Mouse (Mus musculus): ENCODE data around the gene Nupr1. TPM values are rescaled to one million over a fixed set of nuclear protein-coding genes. Genes with fewer than 3 reads are reported as not detected.
A peak's percentile ranks its signal among the peaks of the same experiment; 100 is the strongest.

Nupr1 gene
- polyA plus RNA-seq (2015; fragmentation: Nextera tagmentation; extraction: Ambion mirVana): 23.4 and 30.0 TPM in 2 replicates

GRCm38 (mm10) chr7:126630824-126631518, at the start of gene Nupr1:
Nupr1 (minus strand) TSS chr7:126630861.
- Histone ChIP-seq H3K4me1 (no peaks in the 10 kb centered on the region), H3K4me2 (no peak within 1 kb of the TSS), H3K27ac (no peak within 1 kb of the TSS), H3K27me3 (no peaks in the 10 kb centered on the region), H3K9ac (no peak within 1 kb of the TSS), H3K4me3 (no peak within 1 kb of the TSS), H3K36me3 (no peaks in the 10 kb centered on the region), H3K9me3 (no peaks in the 10 kb centered on the region)
- 79% methylated on average over 4 of the region's 4 CpGs for WGBS
- no peak for ATAC-seq (ENCODE audit: borderline replicate concordance, extremely low read depth, low FRiP score, low TSS enrichment)

- no peak for ATAC-seq (ENCODE audit: borderline replicate concordance, extremely low read depth, low FRiP score, low TSS enrichment)
- Histone ChIP-seq H3K27ac (no peak overlapping the region), H3K9me3 (no peaks in the 10 kb centered on the region), H3K27me3 (no peaks in the 10 kb centered on the region), H3K36me3 (no peaks in the 10 kb centered on the region), H3K4me2 (no peak overlapping the region), H3K9ac (no peak overlapping the region), H3K4me1 (peaks cover 4% of the 10 kb centered on the region; the same call in 1 of the 2 replicates), H3K4me3 (no peak overlapping the region)
- WGBS: 84% methylated on average over 5 of the region's 5 CpGs
Measured at GRCm38 (mm10) chr7:126679683-126680082, 49.0 kb upstream of the Nupr1 start.

- WGBS: 48% methylated on average over 8 of the region's 8 CpGs
- Histone ChIP-seq H3K4me1 (peaks cover 4% of the 10 kb centered on the region; the same call in 1 of the 2 replicates), H3K4me3 (no peak overlapping the region), H3K9me3 (no peaks in the 10 kb centered on the region), H3K27ac (no peak overlapping the region), H3K27me3 (no peaks in the 10 kb centered on the region), H3K9ac (no peak overlapping the region), H3K4me2 (no peak overlapping the region), H3K36me3 (no peaks in the 10 kb centered on the region)
- no peak for ATAC-seq (ENCODE audit: borderline replicate concordance, extremely low read depth, low FRiP score, low TSS enrichment)
Measured at GRCm38 (mm10) chr7:126678545-126679341, 48.1 kb upstream of the Nupr1 start.

GRCm38 (mm10) chr7:126676631-126677220, 46.1 kb upstream of the Nupr1 start:
- Histone ChIP-seq H3K4me3 (no peak overlapping the region), H3K9ac (no peak overlapping the region), H3K4me2 (no peak overlapping the region), H3K36me3 (peaks cover 15% of the 10 kb centered on the region; the same call in 1 of the 2 replicates), H3K4me1 (peaks cover 4% of the 10 kb centered on the region; the same call in 1 of the 2 replicates), H3K9me3 (no peaks in the 10 kb centered on the region), H3K27me3 (no peaks in the 10 kb centered on the region), H3K27ac (0 out of 2 replicates have a peak overlapping the region, but pooled peaks have one; percentile 74)
- WGBS: 65% methylated on average over 4 of the region's 4 CpGs
- 0 out of 2 replicates have a peak, but pooled peaks have one; percentile 7 for ATAC-seq (ENCODE audit: borderline replicate concordance, extremely low read depth, low FRiP score, low TSS enrichment)

GRCm38 (mm10) chr7:126676207-126676606, 45.5 kb upstream of the Nupr1 start, which contains the start of gene Sult1a1:
Sult1a1 (minus strand) TSS chr7:126676432.
- no peaks in the 10 kb centered on the region for H3K27me3 ChIP-seq
- H3K9me3 ChIP-seq: no peaks in the 10 kb centered on the region
- no peak within 1 kb of the TSS for H3K9ac ChIP-seq
- H3K4me1 ChIP-seq: peaks cover 4% of the 10 kb centered on the region; the same call in 1 of the 2 replicates
- 62% methylated on average over 1 of the region's 1 CpGs for WGBS
- H3K4me2 ChIP-seq: peak within 1 kb of the TSS; percentile 13; the same call in 1 of the 2 replicates
- H3K36me3 ChIP-seq: peaks cover 20% of the 10 kb centered on the region; the same call in 1 of the 2 replicates
- no peak within 1 kb of the TSS for H3K4me3 ChIP-seq
- peak; percentile 64; the same call in 1 of the 2 replicates for ATAC-seq (ENCODE audit: borderline replicate concordance, extremely low read depth, low FRiP score, low TSS enrichment)
- H3K27ac ChIP-seq: peak within 1 kb of the TSS; percentile 74

- Histone ChIP-seq H3K4me1 (peaks cover 4% of the 10 kb centered on the region; the same call in 1 of the 2 replicates), H3K27ac (no peak overlapping the region), H3K9ac (no peak overlapping the region), H3K4me3 (no peak overlapping the region), H3K36me3 (peaks cover 29% of the 10 kb centered on the region; the same call in 1 of the 2 replicates), H3K4me2 (no peak overlapping the region), H3K27me3 (no peaks in the 10 kb centered on the region), H3K9me3 (no peaks in the 10 kb centered on the region)
- 92% methylated on average over 8 of the region's 8 CpGs for WGBS
- no peak for ATAC-seq (ENCODE audit: borderline replicate concordance, extremely low read depth, low FRiP score, low TSS enrichment)
Measured at GRCm38 (mm10) chr7:126675104-126675503, 44.4 kb upstream of the Nupr1 start.

- Histone ChIP-seq H3K4me2 (no peak overlapping the region), H3K4me1 (peaks cover 4% of the 10 kb centered on the region; the same call in 1 of the 2 replicates), H3K36me3 (peaks cover 31% of the 10 kb centered on the region; the same call in 1 of the 2 replicates), H3K9ac (no peak overlapping the region), H3K27ac (no peak overlapping the region), H3K9me3 (no peaks in the 10 kb centered on the region), H3K4me3 (no peak overlapping the region), H3K27me3 (no peaks in the 10 kb centered on the region)
- WGBS: 90% methylated on average over 9 of the region's 9 CpGs
- no peak for ATAC-seq (ENCODE audit: borderline replicate concordance, extremely low read depth, low FRiP score, low TSS enrichment)
Measured at GRCm38 (mm10) chr7:126672111-126672510, 41.5 kb upstream of the Nupr1 start.

- Histone ChIP-seq H3K4me3 (no peak overlapping the region), H3K4me2 (no peak overlapping the region), H3K9ac (no peak overlapping the region), H3K27me3 (no peaks in the 10 kb centered on the region), H3K27ac (no peak overlapping the region), H3K36me3 (peaks cover 31% of the 10 kb centered on the region; the same call in 1 of the 2 replicates), H3K4me1 (no peaks in the 10 kb centered on the region), H3K9me3 (no peaks in the 10 kb centered on the region)
- ATAC-seq (ENCODE audit: borderline replicate concordance, extremely low read depth, low FRiP score, low TSS enrichment): no peak
- 89% methylated on average over 3 of the region's 3 CpGs for WGBS
Measured at GRCm38 (mm10) chr7:126670152-126670551, 39.5 kb upstream of the Nupr1 start.

GRCm38 (mm10) chr7:126668452-126668851, 37.8 kb upstream of the Nupr1 start:
- Histone ChIP-seq H3K4me2 (no peak overlapping the region), H3K27me3 (no peaks in the 10 kb centered on the region), H3K9me3 (no peaks in the 10 kb centered on the region), H3K36me3 (peaks cover 31% of the 10 kb centered on the region; the same call in 1 of the 2 replicates), H3K27ac (peak overlapping the region; percentile 73), H3K4me3 (no peak overlapping the region), H3K9ac (no peak overlapping the region), H3K4me1 (no peaks in the 10 kb centered on the region)
- ATAC-seq (ENCODE audit: borderline replicate concordance, extremely low read depth, low FRiP score, low TSS enrichment): 0 out of 2 replicates have a peak, but pooled peaks have one; percentile 23
- WGBS: 49% methylated on average over 5 of the region's 5 CpGs

GRCm38 (mm10) chr7:126667495-126668090, 36.9 kb upstream of the Nupr1 start:
- Histone ChIP-seq H3K36me3 (peaks cover 31% of the 10 kb centered on the region; the same call in 1 of the 2 replicates), H3K9ac (no peak overlapping the region), H3K27me3 (no peaks in the 10 kb centered on the region), H3K27ac (peak overlapping the region; percentile 73; the same call in 1 of the 2 replicates), H3K4me3 (no peak overlapping the region), H3K9me3 (no peaks in the 10 kb centered on the region), H3K4me2 (no peak overlapping the region), H3K4me1 (no peaks in the 10 kb centered on the region)
- ATAC-seq (ENCODE audit: borderline replicate concordance, extremely low read depth, low FRiP score, low TSS enrichment): no peak
- 82% methylated on average over 9 of the region's 9 CpGs for WGBS

GRCm38 (mm10) chr7:126665269-126665668, 34.6 kb upstream of the Nupr1 start:
- Histone ChIP-seq H3K27ac (no peak overlapping the region), H3K36me3 (peaks cover 11% of the 10 kb centered on the region; the same call in 1 of the 2 replicates), H3K4me2 (no peak overlapping the region), H3K27me3 (no peaks in the 10 kb centered on the region), H3K9ac (no peak overlapping the region), H3K9me3 (no peaks in the 10 kb centered on the region), H3K4me3 (no peak overlapping the region), H3K4me1 (no peaks in the 10 kb centered on the region)
- WGBS: 93% methylated on average over 3 of the region's 3 CpGs
- ATAC-seq (ENCODE audit: borderline replicate concordance, extremely low read depth, low FRiP score, low TSS enrichment): no peak

Measured in lung, embryonic 15.5 days (tissue).